Mouse (Mus musculus) MEL (cell line): Measurements from ENCODE around the gene Asap3. TPM values are rescaled to one million over a fixed set of nuclear protein-coding genes. Genes with fewer than 3 reads are reported as not detected.

Experiments
- DNase-seq: peaks from one replicate; pipeline ENCODE4 v3.0.0; 2011; ENCODE audit warnings: low read depth, low spot score
- H3K27ac ChIP-seq: 2 replicates; pipeline ENCODE4 v1.5.1; 2012; ENCODE audit warnings: low read depth, mild to moderate bottlenecking, control low read depth, low read length, moderate library complexity; ENCODE audit not compliant: control insufficient read depth
- H3K27me3 ChIP-seq, 2 experiments: fragments of 150-350 bp in 1 of 2; sonication (generic) in 1 of 2; 2 replicates each; pipeline ENCODE4 v1.6.1; 2012; ENCODE audit warnings: low read length in 2 of 2, mild to moderate bottlenecking in 2 of 2, improper control_type of control experiment in 1 of 2, moderate library complexity in 1 of 2; ENCODE audit not compliant: insufficient read depth in 2 of 2, control insufficient read depth in 1 of 2
- H3K36me3 ChIP-seq, 2 experiments: 2 replicates each; pipeline ENCODE4 v1.6.1; 2012 to 2014; ENCODE audit warnings: low read length in 2 of 2, improper control_type of control experiment in 1 of 2, inconsistent platforms in 1 of 2, mild to moderate bottlenecking in 1 of 2; ENCODE audit not compliant: insufficient read depth in 2 of 2, control insufficient read depth in 1 of 2
- H3K4me1 ChIP-seq, 2 experiments: fragments of 150-350 bp in 1 of 2; sonication (generic) in 1 of 2; 2 replicates each; pipeline ENCODE4 v1.6.1; 2012; ENCODE audit warnings: low read length in 2 of 2, improper control_type of control experiment in 1 of 2, mild to moderate bottlenecking in 1 of 2; ENCODE audit not compliant: insufficient read depth in 2 of 2, control insufficient read depth in 1 of 2
- H3K4me3 ChIP-seq, 2 experiments: fragments of 150-350 bp in 1 of 2; sonication (generic) in 1 of 2; 2 replicates each; pipeline ENCODE4 v1.5.1; 2012; ENCODE audit warnings: low read depth in 2 of 2, low read length in 2 of 2, mild to moderate bottlenecking in 2 of 2, moderate library complexity in 2 of 2, control low read depth in 1 of 2, improper control_type of control experiment in 1 of 2; ENCODE audit not compliant: control insufficient read depth in 1 of 2, insufficient read depth in 1 of 2
- H3K79me2 ChIP-seq: 2 replicates; pipeline ENCODE4 v1.6.1; 2012; ENCODE audit warnings: mild to moderate bottlenecking, low read length, moderate library complexity; ENCODE audit not compliant: control insufficient read depth, poor library complexity, insufficient read depth
- H3K9ac ChIP-seq: 2 replicates; pipeline ENCODE4 v1.6.1; 2012; ENCODE audit warnings: low read depth, mild to moderate bottlenecking, control low read depth, low read length, moderate library complexity; ENCODE audit not compliant: control insufficient read depth, poor library complexity, severe bottlenecking
- H3K9me3 ChIP-seq: fragments of 150-350 bp; sonication (generic); replicated peaks from 2 replicates; pipeline ENCODE4 v1.6.1; 2012; ENCODE audit warnings: mild to moderate bottlenecking, low read length, improper control_type of control experiment, moderate library complexity; ENCODE audit not compliant: insufficient read depth
- CHD1 ChIP-seq: IDR thresholded peaks from 2 replicates; pipeline ENCODE4 v1.6.1; 2012; ENCODE audit warnings: low read depth, mild to moderate bottlenecking, inconsistent platforms, low read length, improper control_type of control experiment
- CTCF ChIP-seq, 3 experiments: IDR thresholded peaks in 2 of 3; conservative IDR thresholded peaks in 1 of 3; 2 replicates each; pipeline ENCODE4 v1.5.1; 2011 to 2012; ENCODE audit warnings: low read length in 3 of 3, low read depth in 2 of 3, mild to moderate bottlenecking in 2 of 3, improper control_type of control experiment in 1 of 3, inconsistent platforms in 1 of 3, mixed read lengths in 1 of 3, moderate library complexity in 1 of 3; ENCODE audit not compliant: control insufficient read depth in 1 of 3, insufficient read depth in 1 of 3, poor library complexity in 1 of 3, severe bottlenecking in 1 of 3
- EP300 ChIP-seq, 2 experiments: IDR thresholded peaks; 2 replicates each; pipeline ENCODE4 v1.6.1; 2011; ENCODE audit warnings: improper control_type of control experiment in 2 of 2, low read length in 2 of 2, low read depth in 1 of 2, mild to moderate bottlenecking in 1 of 2
- ETS1 ChIP-seq: IDR thresholded peaks from 2 replicates; pipeline ENCODE4 v1.6.1; 2012; ENCODE audit warnings: low read depth, mild to moderate bottlenecking, inconsistent platforms, low read length, improper control_type of control experiment, moderate library complexity
- JUND ChIP-seq: IDR thresholded peaks from 2 replicates; pipeline ENCODE4 v1.6.1; 2011; ENCODE audit warnings: low read depth, mild to moderate bottlenecking, improper control_type of control experiment, low read length
- KAT2A ChIP-seq: conservative IDR thresholded peaks from 2 replicates; pipeline ENCODE4 v1.6.1; 2012; ENCODE audit warnings: low read depth, low read length, improper control_type of control experiment, inconsistent platforms
- MAX ChIP-seq: IDR thresholded peaks from 2 replicates; pipeline ENCODE4 v1.6.1; 2011; ENCODE audit warnings: low read length, improper control_type of control experiment
- MYC ChIP-seq: IDR thresholded peaks from 2 replicates; pipeline ENCODE4 v1.6.1; 2011; ENCODE audit warnings: low read depth, mild to moderate bottlenecking, low read length, improper control_type of control experiment, moderate library complexity
- POLR2AphosphoS2 ChIP-seq: IDR thresholded peaks from 2 replicates; pipeline ENCODE4 v1.6.1; 2011; ENCODE audit warnings: low read length, improper control_type of control experiment
- RAD21 ChIP-seq: IDR thresholded peaks from 2 replicates; pipeline ENCODE4 v1.6.1; 2011; ENCODE audit warnings: mild to moderate bottlenecking, low read depth, low read length, improper control_type of control experiment
- RCOR1 ChIP-seq: IDR thresholded peaks from 2 replicates; pipeline ENCODE4 v1.6.1; 2012; ENCODE audit warnings: low read depth, mild to moderate bottlenecking, inconsistent platforms, low read length, improper control_type of control experiment
- SIN3A ChIP-seq: IDR thresholded peaks from 2 replicates; pipeline ENCODE4 v1.6.1; 2012; ENCODE audit warnings: low read length, improper control_type of control experiment, inconsistent platforms
- SMC3 ChIP-seq: IDR thresholded peaks from 2 replicates; pipeline ENCODE4 v1.6.1; 2011; ENCODE audit warnings: low read depth, low read length, improper control_type of control experiment
- TAL1 ChIP-seq: IDR thresholded peaks from 2 replicates; pipeline ENCODE4 v1.6.1; 2012; ENCODE audit warnings: mild to moderate bottlenecking, inconsistent platforms, low read length, moderate library complexity, mixed read lengths
- UBTF ChIP-seq: IDR thresholded peaks from 2 replicates; pipeline ENCODE4 v1.6.1; 2012; ENCODE audit warnings: low read depth, mild to moderate bottlenecking, inconsistent platforms, low read length, improper control_type of control experiment, moderate library complexity, borderline replicate concordance; ENCODE audit not compliant: insufficient read depth
- USF1 ChIP-seq: IDR thresholded peaks from 2 replicates; pipeline ENCODE4 v1.6.1; 2014; ENCODE audit warnings: low read depth, mild to moderate bottlenecking, inconsistent platforms, low read length, improper control_type of control experiment, moderate library complexity
- USF2 ChIP-seq, 2 experiments: IDR thresholded peaks; 2 replicates each; pipeline ENCODE4 v1.6.1; 2011 to 2012; ENCODE audit warnings: improper control_type of control experiment in 2 of 2, low read length in 2 of 2, borderline replicate concordance in 1 of 2, inconsistent platforms in 1 of 2, low read depth in 1 of 2, mild to moderate bottlenecking in 1 of 2; ENCODE audit not compliant: insufficient read depth in 1 of 2
- ZKSCAN1 ChIP-seq: IDR thresholded peaks from 2 replicates; pipeline ENCODE4 v1.6.1; 2012; ENCODE audit warnings: low read depth, mild to moderate bottlenecking, inconsistent platforms, low read length, improper control_type of control experiment, moderate library complexity
- polyA plus RNA-seq, 2 experiments: library from polyadenylated mRNA; stranded (reverse) in 1 of 2; unstranded in 1 of 2; fragments of >175 nt in 1 of 2; fragments of >200 nt in 1 of 2; gene quantifications; 2 replicates each; pipeline versions ENCODE4 v1.2.1 to v1.2.4; 2012; ENCODE audit warnings: low replicate concordance in 2 of 2, low read depth in 1 of 2; ENCODE audit not compliant: insufficient read length in 2 of 2, insufficient read depth in 1 of 2, missing spikeins in 1 of 2
- total RNA-seq: library from RNA; depleted of rRNA; stranded (reverse); fragments of 300-350 nt; gene quantifications from 2 replicates; pipeline ENCODE4 v1.2.3, GENCODE M21; 2012

Asap3 gene
- total and polyA plus RNA-seq, 3 experiments: 0.04 to 0.33 TPM; not detected in 1

DNA sequence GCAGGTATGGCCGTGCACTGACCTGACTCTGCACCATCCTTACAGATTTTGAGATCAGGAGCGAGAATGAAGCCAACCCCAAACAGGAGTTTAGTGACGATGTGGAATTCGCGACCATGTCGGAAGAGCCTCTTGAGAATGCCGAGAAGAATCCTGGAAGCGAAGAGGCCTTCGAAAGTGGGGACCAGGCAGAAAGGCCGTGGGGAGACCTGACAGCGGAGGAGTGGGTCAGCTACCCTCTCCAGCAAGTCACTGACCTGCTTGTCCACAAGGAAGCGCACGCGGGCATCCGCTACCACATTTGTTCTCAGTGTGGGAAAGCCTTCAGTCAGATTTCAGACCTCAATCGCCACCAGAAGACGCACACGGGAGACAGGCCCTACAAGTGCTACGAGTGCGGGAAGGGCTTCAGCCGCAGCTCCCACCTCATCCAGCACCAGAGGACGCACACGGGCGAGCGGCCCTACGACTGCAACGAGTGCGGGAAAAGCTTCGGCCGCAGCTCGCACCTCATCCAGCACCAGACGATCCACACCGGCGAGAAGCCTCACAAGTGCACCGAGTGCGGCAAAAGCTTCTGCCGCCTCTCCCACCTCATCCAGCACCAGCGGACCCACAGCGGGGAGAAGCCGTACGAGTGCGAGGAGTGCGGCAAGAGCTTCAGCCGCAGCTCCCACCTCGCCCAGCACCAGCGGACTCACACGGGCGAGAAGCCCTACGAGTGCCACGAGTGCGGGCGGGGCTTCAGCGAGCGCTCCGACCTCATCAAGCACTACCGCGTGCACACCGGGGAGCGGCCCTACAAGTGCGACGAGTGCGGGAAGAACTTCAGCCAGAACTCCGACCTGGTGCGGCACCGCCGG lies 84.0 kb downstream of the Asap3 start:
- H3K4me1 ChIP-seq: peaks cover 0 to 4% of the 10 kb centered on the region in 2 experiments; a peak in 2 of 4 replicates
- H3K4me3 ChIP-seq: no peak overlapping the region
- H3K79me2 ChIP-seq: peaks cover 4% of the 10 kb centered on the region
- no peaks in the 10 kb centered on the region for H3K27me3 ChIP-seq
- H3K9me3 ChIP-seq: no peaks in the 10 kb centered on the region
- H3K36me3 ChIP-seq: peaks cover 2 to 3% of the 10 kb centered on the region in 2 experiments; a peak in 2 of 4 replicates
- no peak overlapping the region for H3K9ac ChIP-seq
- TF ChIP-seq CHD1: no peak
- no peak for TF ChIP-seq MYC
- no peak for TF ChIP-seq TAL1
- TF ChIP-seq USF1: no peak
- no peak for TF ChIP-seq SMC3
- no peak overlapping the region for H3K27ac ChIP-seq
- no peak for DNase-seq

- Histone ChIP-seq H3K27ac (no peak overlapping the region), H3K79me2 (peaks cover 4% of the 10 kb centered on the region), H3K36me3 (peaks cover 2 to 3% of the 10 kb centered on the region in 2 experiments; a peak in 2 of 4 replicates), H3K9ac (no peak overlapping the region), H3K4me3 (no peak overlapping the region), H3K4me1 (peaks cover 0 to 4% of the 10 kb centered on the region in 2 experiments; a peak in 2 of 4 replicates), H3K27me3 (no peaks in the 10 kb centered on the region), H3K9me3 (no peaks in the 10 kb centered on the region)
- no peak for DNase-seq
- TF ChIP-seq MAX (no peak), POLR2AphosphoS2 (no peak), EP300 (IDR thresholded peaks at IDR 0.05; ENCODE audit: low read depth in 1 of 2, low read length in 2 of 2) (no peak), CTCF (IDR thresholded peaks at IDR 0.05 in 2 of 3, conservative IDR thresholded peaks at IDR 0.05 in 1 of 3; ENCODE audit: control insufficient read depth in 1 of 3, insufficient read depth in 1 of 3, low read depth in 2 of 3, low read length in 3 of 3, poor library complexity in 1 of 3, severe bottlenecking in 1 of 3) (no peak), JUND (no peak), ZKSCAN1 (no peak), RAD21 (no peak), USF2 (IDR thresholded peaks at IDR 0.05; ENCODE audit: borderline replicate concordance in 1 of 2, insufficient read depth in 1 of 2, low read depth in 1 of 2, low read length in 2 of 2) (no peak), SIN3A (no peak), KAT2A (no peak), UBTF (no peak), ETS1 (no peak), RCOR1 (no peak), TAL1 (no peak)
- TF ChIP-seq, all 39 proteins: peak for 0
These were observed 84.8 kb downstream of the Asap3 start for GRCm38 (mm10) chr4:136290781-136291595.
